Mouse (Mus musculus) right cerebral cortex, postnatal 14 days (tissue): ENCODE results near the gene Tmem209.

Source experiments
- DNase-seq: peaks from one replicate; pipeline ENCODE4 v3.0.0; 2022

The Tmem209 gene

DNA sequence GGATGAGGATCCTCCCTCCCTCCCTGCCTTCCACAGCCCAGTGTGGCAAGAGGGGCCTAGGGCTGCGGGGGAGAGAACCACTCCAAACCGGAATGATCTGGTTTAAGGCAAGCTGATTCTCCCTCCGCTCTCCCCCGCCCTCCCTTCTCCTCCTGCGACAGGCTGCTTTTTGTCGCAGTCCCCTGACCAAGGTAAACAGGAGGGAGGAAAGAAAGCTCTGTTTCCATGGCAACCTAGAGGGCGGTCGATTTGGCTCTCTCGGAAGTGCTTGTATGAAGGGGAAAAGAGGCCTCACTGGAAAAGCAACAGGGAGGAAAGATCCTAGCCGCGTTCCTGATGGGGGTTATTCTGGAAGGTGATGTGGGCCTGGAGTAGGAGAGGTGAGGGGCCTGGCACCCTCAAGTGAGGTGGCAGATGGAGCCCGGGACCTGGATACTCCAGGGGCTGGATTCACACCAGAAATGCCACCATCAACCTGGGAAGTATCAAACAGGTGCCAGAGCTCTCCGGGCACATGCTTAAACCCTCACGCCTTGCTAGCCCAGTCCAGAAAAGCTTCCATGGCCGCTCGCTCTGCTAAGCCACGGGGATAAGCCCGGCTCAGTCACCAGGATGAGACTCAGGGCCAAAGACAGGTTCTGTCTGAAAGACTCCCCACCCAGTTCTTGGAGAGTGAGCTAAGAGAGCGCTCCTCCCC is 48.7 kb downstream of the Tmem209 start:
- peak; percentile 80 for DNase-seq

GRCm38 (mm10) chr6:30459811-30460749 is 49.5 kb downstream of the Tmem209 start:
- DNase-seq, result peak; percentile 88

DNA sequence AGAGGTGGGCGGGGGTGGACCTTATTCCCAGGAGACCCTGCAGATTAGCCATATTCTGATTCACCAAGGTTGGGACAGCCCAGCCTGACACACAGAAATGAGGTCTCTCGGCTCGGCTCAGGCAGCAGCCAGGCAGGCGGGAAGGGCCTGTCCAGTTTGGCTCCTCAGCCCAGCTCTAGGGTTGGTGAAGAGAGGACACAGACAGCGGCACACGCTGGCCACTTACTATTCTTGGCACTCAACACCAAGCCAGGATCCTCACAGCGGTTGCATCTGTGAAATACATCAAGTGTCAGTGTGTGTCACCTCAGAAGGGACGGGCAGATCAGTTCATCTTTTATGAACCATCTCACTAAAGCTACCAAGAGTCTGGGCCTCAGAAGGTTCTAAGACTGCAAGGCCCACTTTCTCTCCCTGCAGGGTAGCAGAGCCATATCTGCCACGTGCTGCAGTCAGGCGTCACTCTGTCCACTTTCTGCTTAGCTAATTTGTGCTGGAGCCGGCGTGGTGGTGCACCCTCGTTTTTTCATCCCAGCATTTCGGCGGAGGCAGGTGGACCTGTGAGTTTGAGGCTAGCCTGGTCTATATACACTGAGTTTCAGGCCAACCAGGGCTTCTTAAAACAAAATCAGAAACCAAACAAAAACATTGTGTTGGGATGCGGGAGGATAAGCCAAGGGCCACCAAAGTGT is 50.4 kb downstream of the Tmem209 start:
- DNase-seq, result no peak

DNA sequence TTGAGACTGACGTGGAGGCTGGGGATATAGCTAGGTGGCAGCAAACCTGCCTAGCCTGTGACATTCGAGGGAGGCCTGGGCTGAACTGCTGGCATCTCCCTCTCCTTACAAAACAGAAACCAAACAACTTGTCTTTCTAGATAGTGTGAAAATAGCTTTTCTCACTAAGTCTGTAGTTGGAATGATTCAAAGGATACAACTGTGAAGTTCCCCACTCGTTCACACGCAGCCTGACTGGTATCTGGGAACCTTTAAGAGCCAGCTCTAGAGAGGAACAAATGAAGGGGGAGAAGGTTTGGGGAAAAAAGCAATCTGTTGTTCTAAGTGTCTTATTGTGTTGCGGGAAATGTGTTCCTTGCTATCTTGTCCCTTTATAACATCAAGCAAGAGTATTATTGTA is 51.0 kb downstream of the Tmem209 start:
- DNase-seq, result no peak

DNA sequence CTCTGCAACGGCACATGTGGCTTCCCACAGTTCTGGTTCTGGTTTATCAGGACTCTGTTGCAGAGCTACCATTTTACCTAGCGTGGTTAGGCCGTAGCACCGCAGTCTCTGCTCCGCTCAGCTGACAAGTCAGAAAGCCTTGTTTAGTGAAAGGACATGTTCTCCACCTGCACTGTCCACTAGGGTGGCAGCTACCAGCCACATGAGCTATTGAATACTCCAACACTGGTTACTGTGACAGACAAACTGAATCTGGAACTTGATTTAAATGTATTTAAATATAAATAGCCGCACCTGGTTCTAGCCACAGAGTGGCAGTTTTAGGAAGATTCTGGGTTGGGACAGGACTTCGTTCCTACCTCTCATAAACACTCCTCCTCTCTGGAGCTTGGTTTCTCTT is 52.6 kb downstream of the Tmem209 start:
- no peak for DNase-seq

DNA sequence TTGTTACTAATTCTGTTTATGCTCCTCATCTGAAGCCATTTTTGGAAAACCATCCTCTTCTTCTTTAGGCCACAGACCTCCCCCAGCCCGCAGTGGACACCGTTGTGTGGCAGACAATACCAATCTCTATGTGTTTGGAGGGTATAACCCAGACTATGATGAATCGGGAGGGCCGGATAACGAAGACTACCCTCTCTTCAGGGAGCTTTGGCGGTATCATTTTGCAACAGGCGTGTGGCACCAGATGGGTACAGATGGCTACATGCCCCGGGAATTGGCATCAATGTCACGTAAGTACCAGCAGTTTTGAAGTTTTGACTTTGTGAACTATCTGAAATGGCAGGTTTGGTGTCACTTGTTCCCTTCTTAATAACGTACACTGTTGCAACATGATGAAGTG is 70.0 kb downstream of the Tmem209 start:
- no peak for DNase-seq

DNA sequence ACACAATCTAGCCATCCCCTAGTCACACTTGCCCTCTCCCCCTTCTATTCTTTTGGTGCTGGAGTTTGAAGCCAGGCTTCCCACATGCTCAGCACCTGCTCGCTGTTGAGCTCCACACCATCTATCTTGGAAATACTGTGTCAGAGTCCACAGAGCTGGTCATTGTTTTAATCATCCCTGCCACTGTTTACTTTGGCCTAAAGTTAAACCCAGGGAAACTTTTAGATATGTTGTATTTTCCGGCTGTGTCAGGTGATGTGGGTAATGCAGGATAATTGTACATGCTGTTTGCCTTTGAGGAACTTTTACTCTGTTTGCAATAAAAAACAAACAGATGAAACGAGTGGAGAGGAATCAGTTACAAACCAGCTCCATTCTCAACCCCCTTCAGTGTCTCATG is 72.5 kb downstream of the Tmem209 start:
- DNase-seq, result no peak

GRCm38 (mm10) chr6:30436476-30436875 is 73.1 kb downstream of the Tmem209 start:
- no peak for DNase-seq

GRCm38 (mm10) chr6:30432461-30433192 is 77.0 kb downstream of the Tmem209 start:
- DNase-seq, result no peak
